Mouse (Mus musculus) liver, adult 2 months (tissue): Measurements from ENCODE around the gene Gadd45g.

ENCODE experiments used
- CTCF ChIP-seq: fragments of 200-500 bp; IDR thresholded peaks from 2 replicates; pipeline ENCODE4 v1.5.1; 2011; ENCODE audit warnings: low read depth, low read length, control low read depth
- POLR2A ChIP-seq: fragments of 200-500 bp; IDR thresholded peaks from 2 replicates; pipeline ENCODE4 v1.6.1; 2011; ENCODE audit warnings: low read length, control low read depth; ENCODE audit not compliant: insufficient read depth; ENCODE audit errors: extremely low read depth

GRCm38 (mm10) chr13:51873786-51874185 is 27.3 kb downstream of the Gadd45g start:
- TF ChIP-seq CTCF (no peak), POLR2A (no peak)
